Mouse (Mus musculus): ENCODE measurements around the gene C2cd5. TPM values are rescaled to one million over a fixed set of nuclear protein-coding genes. Genes with fewer than 3 reads are reported as not detected.

Gene C2cd5
- polyA plus RNA-seq, 1 experiment from 2014 or later = 40.7 TPM

DNA sequence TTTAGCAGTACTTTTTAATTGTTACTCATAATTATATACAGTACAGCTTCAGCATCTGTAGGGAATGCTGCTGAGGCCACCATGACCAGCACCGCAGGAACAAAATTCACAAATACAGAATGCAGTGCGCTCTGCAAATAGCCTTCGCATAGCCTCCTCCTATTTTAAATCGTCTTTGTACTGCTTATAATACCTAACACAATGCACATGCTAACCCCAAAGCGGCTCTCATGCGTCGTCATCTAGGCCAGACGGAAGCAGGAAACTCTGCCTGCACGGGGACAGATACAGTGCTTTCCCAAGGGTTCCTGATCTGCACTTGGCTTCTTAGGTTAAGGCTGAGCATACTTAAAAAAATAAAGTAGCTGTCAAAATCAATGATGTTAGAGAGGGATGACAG is 29.2 kb downstream of the C2cd5 start:
- Histone ChIP-seq H3K27ac (no peak overlapping the region), H3K4me1 (replicated peaks; ENCODE audit: control insufficient read depth, insufficient read depth, low read length) (no peaks in the 10 kb centered on the region), H3K36me3 (replicated peaks; ENCODE audit: control insufficient read depth, insufficient read depth) (peaks cover 58% of the 10 kb centered on the region), H3K9me3 (ENCODE audit: control insufficient read depth, low read length) (no peaks in the 10 kb centered on the region), H3K4me3 (replicated peaks; ENCODE audit: low read length) (no peak overlapping the region), H3K4me2 (replicated peaks) (no peak overlapping the region), H3K9ac (no peak overlapping the region), H3K27me3 (ENCODE audit: control insufficient read depth, insufficient read depth, low read length) (no peaks in the 10 kb centered on the region)
- ATAC-seq (ENCODE audit: low FRiP score) (no peak), DNase-seq (ENCODE audit: low spot score) (no peak)
- 80% methylated on average over 9 of the region's 9 CpGs for WGBS

DNA sequence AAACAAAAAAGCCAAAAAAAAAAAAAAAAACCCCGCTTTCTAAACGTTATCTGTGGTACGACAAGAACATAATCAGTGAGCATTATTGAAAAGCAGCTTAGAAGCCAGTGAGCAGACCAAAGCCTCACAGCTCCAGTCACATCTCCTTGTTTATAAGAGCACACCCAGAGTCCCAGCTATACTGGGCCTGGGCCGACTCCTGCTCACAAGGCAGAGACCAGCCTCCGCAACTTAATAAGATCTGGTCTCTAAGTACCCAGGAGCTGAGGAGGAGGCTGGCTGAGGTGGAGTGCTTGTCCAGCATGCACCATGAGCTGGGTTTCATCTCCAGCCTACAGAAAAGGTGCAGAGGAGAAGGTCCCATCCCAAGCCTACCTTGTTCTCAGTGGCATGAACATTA is 29.9 kb downstream of the C2cd5 start:
- 0 out of 2 replicates have a peak, but pooled peaks cover 4% of the 10 kb centered on the region for H3K4me1 ChIP-seq (replicated peaks; ENCODE audit: control insufficient read depth, insufficient read depth, low read length)
- H3K27me3 ChIP-seq (ENCODE audit: control insufficient read depth, insufficient read depth, low read length) = no peaks in the 10 kb centered on the region
- DNase-seq (ENCODE audit: low spot score) = no peak
- H3K4me2 ChIP-seq (replicated peaks) = no peak overlapping the region
- H3K9ac ChIP-seq = no peak overlapping the region
- H3K36me3 ChIP-seq (replicated peaks; ENCODE audit: control insufficient read depth, insufficient read depth) = peaks cover 55% of the 10 kb centered on the region
- 91% methylated on average over 5 of the region's 5 CpGs for WGBS
- H3K9me3 ChIP-seq (ENCODE audit: control insufficient read depth, low read length) = no peaks in the 10 kb centered on the region
- no peak for ATAC-seq (ENCODE audit: low FRiP score)
- no peak overlapping the region for H3K27ac ChIP-seq
- no peak overlapping the region for H3K4me3 ChIP-seq (replicated peaks; ENCODE audit: low read length)

DNA sequence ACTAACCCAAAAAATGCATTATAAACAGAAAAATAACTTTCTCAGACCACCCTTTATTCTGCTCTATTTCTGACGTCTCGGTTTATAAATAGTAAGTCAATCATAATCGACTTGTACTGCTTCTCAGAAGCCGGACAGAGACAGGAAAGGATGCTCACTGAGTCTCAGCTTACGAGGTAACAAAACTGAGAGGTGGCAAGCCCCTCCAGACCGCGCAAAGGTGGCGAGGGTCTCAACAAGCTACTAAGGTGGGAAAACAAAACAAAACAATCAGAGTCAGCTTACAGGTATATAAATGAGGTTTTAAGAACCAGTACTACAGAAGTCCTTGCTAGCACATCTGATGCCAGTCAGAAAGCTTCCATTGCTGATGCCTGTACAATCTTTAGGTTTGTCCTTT is 30.3 kb downstream of the C2cd5 start:
- 0 out of 2 replicates have a peak, but pooled peaks cover 4% of the 10 kb centered on the region for H3K4me1 ChIP-seq (replicated peaks; ENCODE audit: control insufficient read depth, insufficient read depth, low read length)
- H3K27me3 ChIP-seq (ENCODE audit: control insufficient read depth, insufficient read depth, low read length) = no peaks in the 10 kb centered on the region
- H3K27ac ChIP-seq = no peak overlapping the region
- peaks cover 58% of the 10 kb centered on the region for H3K36me3 ChIP-seq (replicated peaks; ENCODE audit: control insufficient read depth, insufficient read depth)
- H3K4me3 ChIP-seq (replicated peaks; ENCODE audit: low read length) = no peak overlapping the region
- no peaks in the 10 kb centered on the region for H3K9me3 ChIP-seq (ENCODE audit: control insufficient read depth, low read length)
- DNase-seq (ENCODE audit: low spot score) (no peak), ATAC-seq (ENCODE audit: low FRiP score) (no peak)
- 94% methylated on average over 8 of the region's 8 CpGs for WGBS
- no peak overlapping the region for H3K4me2 ChIP-seq (replicated peaks)
- no peak overlapping the region for H3K9ac ChIP-seq

DNA sequence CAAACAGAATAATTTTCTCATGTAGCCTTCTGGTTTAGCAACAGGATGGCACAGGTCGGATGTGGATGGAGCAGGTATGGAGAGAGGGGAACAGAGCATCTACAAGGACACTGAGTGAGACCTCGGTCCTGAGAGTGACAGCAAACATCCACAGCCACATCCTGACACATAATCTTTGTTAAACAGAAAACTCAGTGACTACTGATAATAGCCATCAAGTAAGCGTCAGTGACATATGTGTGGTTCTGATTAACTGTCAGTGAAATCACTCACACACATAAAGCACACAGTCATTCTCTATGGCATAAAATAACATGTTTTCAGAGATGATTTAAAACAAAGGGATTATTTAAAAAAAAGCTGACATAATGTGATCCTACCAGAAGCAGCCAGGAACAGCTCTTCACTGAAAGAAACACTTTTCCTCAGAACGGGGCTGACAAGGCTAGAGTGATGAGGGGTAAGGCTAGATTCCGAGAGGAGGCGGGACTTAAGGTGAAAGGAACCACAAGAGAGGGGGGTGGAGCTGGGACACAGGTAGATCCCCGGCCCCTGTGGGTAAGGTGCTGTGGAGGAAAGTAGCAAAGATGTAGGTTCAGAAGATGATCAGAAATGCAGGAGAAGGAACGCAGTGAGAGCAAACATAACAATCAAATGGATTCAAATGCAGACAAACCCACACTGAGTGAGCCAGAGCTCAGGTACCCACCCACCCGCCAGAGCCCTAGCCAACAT is 31.6 kb downstream of the C2cd5 start:
- no peak overlapping the region for H3K27ac ChIP-seq
- no peak overlapping the region for H3K4me3 ChIP-seq (replicated peaks; ENCODE audit: low read length)
- no peak overlapping the region for H3K9ac ChIP-seq
- H3K36me3 ChIP-seq (replicated peaks; ENCODE audit: control insufficient read depth, insufficient read depth) = peaks cover 50% of the 10 kb centered on the region
- DNase-seq (ENCODE audit: low spot score) = no peak
- 0 out of 2 replicates have a peak, but pooled peaks cover 4% of the 10 kb centered on the region for H3K4me1 ChIP-seq (replicated peaks; ENCODE audit: control insufficient read depth, insufficient read depth, low read length)
- 84% methylated on average over 9 of the region's 9 CpGs for WGBS
- no peak overlapping the region for H3K4me2 ChIP-seq (replicated peaks)
- H3K27me3 ChIP-seq (ENCODE audit: control insufficient read depth, insufficient read depth, low read length) = no peaks in the 10 kb centered on the region
- H3K9me3 ChIP-seq (ENCODE audit: control insufficient read depth, low read length) = no peaks in the 10 kb centered on the region
- ATAC-seq (ENCODE audit: low FRiP score) = no peak

DNA sequence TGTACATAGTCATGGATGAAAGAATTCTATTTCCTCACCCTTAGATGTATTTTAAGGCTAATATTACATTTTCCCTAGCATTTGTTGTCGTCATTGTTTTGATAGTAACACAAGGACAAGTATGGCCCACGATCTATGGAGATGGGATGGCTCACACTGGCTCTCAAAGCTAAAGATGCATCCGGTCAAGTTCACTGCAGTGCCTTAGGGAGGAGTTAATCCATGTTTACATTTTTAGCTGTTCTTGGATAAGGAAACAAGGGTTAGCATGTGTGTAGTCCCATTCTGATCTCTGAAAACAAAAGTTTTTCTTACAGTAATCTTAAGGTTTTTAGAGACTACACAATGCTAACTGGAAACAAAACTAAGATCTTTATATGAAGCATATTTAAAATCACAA is 32.3 kb downstream of the C2cd5 start:
- no peak overlapping the region for H3K27ac ChIP-seq
- H3K4me1 ChIP-seq (replicated peaks; ENCODE audit: control insufficient read depth, insufficient read depth, low read length) = 0 out of 2 replicates have a peak, but pooled peaks cover 4% of the 10 kb centered on the region
- H3K9ac ChIP-seq = no peak overlapping the region
- H3K9me3 ChIP-seq (ENCODE audit: control insufficient read depth, low read length) = no peaks in the 10 kb centered on the region
- no peaks in the 10 kb centered on the region for H3K27me3 ChIP-seq (ENCODE audit: control insufficient read depth, insufficient read depth, low read length)
- H3K4me3 ChIP-seq (replicated peaks; ENCODE audit: low read length) = no peak overlapping the region
- 92% methylated on average over 3 of the region's 3 CpGs for WGBS
- no peak overlapping the region for H3K4me2 ChIP-seq (replicated peaks)
- no peak for DNase-seq (ENCODE audit: low spot score)
- ATAC-seq (ENCODE audit: low FRiP score) = no peak
- H3K36me3 ChIP-seq (replicated peaks; ENCODE audit: control insufficient read depth, insufficient read depth) = peaks cover 44% of the 10 kb centered on the region

DNA sequence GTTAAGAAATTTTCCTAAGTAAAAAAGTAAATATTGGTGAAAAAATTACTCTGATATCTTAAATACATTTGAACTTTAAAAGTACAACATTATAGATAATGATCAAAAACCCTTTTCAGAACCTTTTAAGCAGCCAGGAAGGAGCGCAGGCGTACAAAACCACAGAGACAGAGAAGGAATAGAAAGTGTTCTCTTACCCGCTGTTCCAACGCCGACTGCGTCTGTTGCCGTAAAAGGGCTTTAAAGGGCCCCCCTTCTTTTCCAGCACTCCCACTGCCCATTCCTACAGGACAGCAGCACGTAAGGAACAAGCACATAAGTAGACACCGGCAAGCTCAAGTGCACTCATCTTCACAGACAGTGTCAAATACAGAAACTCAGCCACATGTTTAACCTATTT is 33.1 kb downstream of the C2cd5 start:
- no peak overlapping the region for H3K4me2 ChIP-seq (replicated peaks)
- H3K36me3 ChIP-seq (replicated peaks; ENCODE audit: control insufficient read depth, insufficient read depth) = peaks cover 38% of the 10 kb centered on the region
- H3K9me3 ChIP-seq (ENCODE audit: control insufficient read depth, low read length) = no peaks in the 10 kb centered on the region
- no peaks in the 10 kb centered on the region for H3K27me3 ChIP-seq (ENCODE audit: control insufficient read depth, insufficient read depth, low read length)
- no peak overlapping the region for H3K27ac ChIP-seq
- ATAC-seq (ENCODE audit: low FRiP score) = no peak
- no peak overlapping the region for H3K4me3 ChIP-seq (replicated peaks; ENCODE audit: low read length)
- 93% methylated on average over 9 of the region's 9 CpGs for WGBS
- 0 out of 2 replicates have a peak, but pooled peaks cover 4% of the 10 kb centered on the region for H3K4me1 ChIP-seq (replicated peaks; ENCODE audit: control insufficient read depth, insufficient read depth, low read length)
- no peak for DNase-seq (ENCODE audit: low spot score)
- H3K9ac ChIP-seq = no peak overlapping the region

DNA sequence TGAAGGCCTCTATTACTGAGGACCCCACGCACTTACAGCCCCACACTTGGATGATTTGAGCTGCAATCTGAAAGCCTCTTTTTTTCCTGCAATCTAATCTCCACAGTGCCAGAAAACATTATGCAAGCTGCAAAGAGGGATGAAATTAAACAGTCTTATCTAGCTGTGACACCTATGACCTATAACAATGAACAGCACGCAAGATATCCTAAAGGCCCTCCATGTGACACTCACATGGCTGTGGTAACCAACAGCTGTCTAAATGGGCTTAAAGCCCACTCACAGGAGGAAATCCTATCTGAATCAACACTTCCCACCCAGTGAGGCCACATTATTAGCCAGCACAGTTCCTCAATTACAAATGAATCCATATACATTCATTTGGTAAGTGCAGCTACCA is 35.9 kb downstream of the C2cd5 start:
- H3K9me3 ChIP-seq (ENCODE audit: control insufficient read depth, low read length) = no peaks in the 10 kb centered on the region
- peaks cover 42% of the 10 kb centered on the region for H3K36me3 ChIP-seq (replicated peaks; ENCODE audit: control insufficient read depth, insufficient read depth)
- no peak for ATAC-seq (ENCODE audit: low FRiP score)
- H3K27ac ChIP-seq = no peak overlapping the region
- H3K27me3 ChIP-seq (ENCODE audit: control insufficient read depth, insufficient read depth, low read length) = no peaks in the 10 kb centered on the region
- no peak overlapping the region for H3K4me2 ChIP-seq (replicated peaks)
- H3K9ac ChIP-seq = no peak overlapping the region
- no peak for DNase-seq (ENCODE audit: low spot score)
- 0 out of 2 replicates have a peak, but pooled peaks cover 4% of the 10 kb centered on the region for H3K4me1 ChIP-seq (replicated peaks; ENCODE audit: control insufficient read depth, insufficient read depth, low read length)
- H3K4me3 ChIP-seq (replicated peaks; ENCODE audit: low read length) = no peak overlapping the region
- 64% methylated on average over 2 of the region's 2 CpGs for WGBS

DNA sequence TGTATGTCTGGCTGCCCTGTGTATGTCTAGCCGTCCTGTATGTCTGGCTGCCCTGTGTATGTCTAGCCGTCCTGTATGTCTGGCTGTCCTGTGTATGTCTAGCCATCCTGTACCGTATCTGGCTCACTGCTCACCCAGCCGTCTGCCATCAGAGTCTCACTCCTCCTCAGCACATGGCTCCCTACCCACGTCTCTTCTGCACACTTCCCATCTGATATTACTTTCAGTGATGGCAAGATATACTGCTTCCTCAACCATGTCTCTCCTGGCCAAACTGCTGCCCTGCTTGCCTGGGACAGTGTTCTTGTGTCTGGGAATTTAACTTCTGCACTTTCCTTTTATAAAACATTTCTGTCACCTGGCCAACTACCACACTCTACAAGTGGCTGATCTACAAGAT is 42.3 kb downstream of the C2cd5 start:
- no peaks in the 10 kb centered on the region for H3K4me1 ChIP-seq (replicated peaks; ENCODE audit: control insufficient read depth, insufficient read depth, low read length)
- no peak overlapping the region for H3K4me3 ChIP-seq (replicated peaks; ENCODE audit: low read length)
- no peak overlapping the region for H3K27ac ChIP-seq
- no peak overlapping the region for H3K9ac ChIP-seq
- no peak overlapping the region for H3K4me2 ChIP-seq (replicated peaks)
- peaks cover 51% of the 10 kb centered on the region for H3K36me3 ChIP-seq (replicated peaks; ENCODE audit: control insufficient read depth, insufficient read depth)
- ATAC-seq (ENCODE audit: low FRiP score) = no peak
- H3K9me3 ChIP-seq (ENCODE audit: control insufficient read depth, low read length) = no peaks in the 10 kb centered on the region
- DNase-seq (ENCODE audit: low spot score) = no peak
- H3K27me3 ChIP-seq (ENCODE audit: control insufficient read depth, insufficient read depth, low read length) = no peaks in the 10 kb centered on the region
- over 99% methylated on average over 5 of the region's 5 CpGs for WGBS

DNA sequence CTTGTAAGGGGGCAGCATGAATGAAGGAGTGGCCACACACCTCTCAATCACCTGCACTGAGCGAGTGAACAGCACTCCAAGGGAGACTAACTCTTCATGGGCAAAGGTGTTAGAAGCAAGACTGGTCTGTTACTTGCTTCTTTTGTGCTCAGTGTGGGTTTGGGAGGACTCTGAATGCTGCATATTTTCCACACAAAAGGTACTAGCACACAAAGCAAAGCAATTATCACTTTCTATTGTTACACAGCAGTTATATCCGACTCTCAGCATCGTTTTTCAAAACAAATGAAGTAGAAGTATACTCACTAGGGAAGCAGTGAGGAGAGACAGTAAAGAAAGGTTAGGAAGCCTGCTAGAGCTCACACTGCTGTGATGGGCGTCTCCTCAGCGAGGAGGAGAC is 48.4 kb downstream of the C2cd5 start:
- H3K27me3 ChIP-seq (ENCODE audit: control insufficient read depth, insufficient read depth, low read length) = no peaks in the 10 kb centered on the region
- 89% methylated on average over 5 of the region's 5 CpGs for WGBS
- H3K27ac ChIP-seq = no peak overlapping the region
- H3K4me2 ChIP-seq (replicated peaks) = no peak overlapping the region
- H3K4me3 ChIP-seq (replicated peaks; ENCODE audit: low read length) = no peak overlapping the region
- no peak overlapping the region for H3K9ac ChIP-seq
- no peaks in the 10 kb centered on the region for H3K9me3 ChIP-seq (ENCODE audit: control insufficient read depth, low read length)
- no peaks in the 10 kb centered on the region for H3K4me1 ChIP-seq (replicated peaks; ENCODE audit: control insufficient read depth, insufficient read depth, low read length)
- ATAC-seq (ENCODE audit: low FRiP score) (no peak), DNase-seq (ENCODE audit: low spot score) (no peak)
- peaks cover 60% of the 10 kb centered on the region for H3K36me3 ChIP-seq (replicated peaks; ENCODE audit: control insufficient read depth, insufficient read depth)

Measured in hindbrain, embryonic 14.5 days (tissue).